Mouse (Mus musculus) liver, embryonic 16.5 days (tissue): ENCODE measurements around the gene Dnaic2. TPM values are rescaled to one million over a fixed set of nuclear protein-coding genes. Genes with fewer than 3 reads are reported as not detected.

ENCODE experiments used
- ATAC-seq: fragments of 200-750 bp; cut with Nextera tagmentation; 2 replicates; pipeline ENCODE4 v1.8.0; 2017; ENCODE audit warnings: low read depth, mild to moderate bottlenecking, moderate number of reproducible peaks, moderate library complexity
- H3K27ac ChIP-seq: fragments of 300-500 bp; sonication (generic); 2 replicates; pipeline ENCODE4 v1.5.1; 2014; ENCODE audit warnings: mild to moderate bottlenecking, low read length
- H3K27me3 ChIP-seq: fragments of 300-500 bp; sonication (generic); 2 replicates; pipeline ENCODE4 v1.6.1; 2014; ENCODE audit warnings: low read depth, low read length, mixed read lengths; ENCODE audit not compliant: control insufficient read depth, insufficient read depth
- H3K36me3 ChIP-seq: fragments of 300-500 bp; sonication (generic); 2 replicates; pipeline ENCODE4 v1.6.1; 2014; ENCODE audit warnings: mild to moderate bottlenecking; ENCODE audit not compliant: control insufficient read depth, insufficient read depth
- H3K4me1 ChIP-seq: fragments of 300-500 bp; sonication (generic); 2 replicates; pipeline ENCODE4 v1.6.1; 2014; ENCODE audit warnings: low read depth, low read length, mixed read lengths; ENCODE audit not compliant: control insufficient read depth
- H3K4me2 ChIP-seq: fragments of 300-500 bp; sonication (generic); 2 replicates; pipeline ENCODE4 v1.6.1; 2014; ENCODE audit warnings: low read depth, low read length, mixed read lengths
- H3K4me3 ChIP-seq: fragments of 300-500 bp; sonication (generic); 2 replicates; pipeline ENCODE4 v1.5.1; 2014; ENCODE audit warnings: low read depth, mild to moderate bottlenecking, low read length
- H3K9ac ChIP-seq: fragments of 300-500 bp; sonication (generic); 2 replicates; pipeline ENCODE4 v1.6.1; 2014; ENCODE audit warnings: low read depth, low read length
- H3K9me3 ChIP-seq: fragments of 300-500 bp; sonication (generic); replicated peaks from 2 replicates; pipeline ENCODE4 v1.6.1; 2016; ENCODE audit warnings: low read length; ENCODE audit not compliant: control insufficient read depth
- WGBS: fragments of 180-500 bp; shearing (Covaris S2); extraction: QIAGEN DNeasy Blood & Tissue Kit; methylation state at CpG from one replicate; pipeline ENCODE4 v1.1.7; 2014; ENCODE audit not compliant: insufficient replicate concordance; 5-methylcytosine and 5-hydroxymethylcytosine counted together
- polyA plus RNA-seq: library from polyadenylated mRNA; unstranded; fragments of >200 nt; fragmentation: Nextera tagmentation; extraction: Ambion mirVana; gene quantifications from 2 replicates; pipeline ENCODE4 v1.2.1, GENCODE M21; 2015

The Dnaic2 gene
- polyA plus RNA-seq, 1 experiment from 2014 or later: 1.4 TPM

- H3K9me3 ChIP-seq: no peaks in the 10 kb centered on the region
- no peak for ATAC-seq
- H3K27ac ChIP-seq: no peak overlapping the region
- H3K4me3 ChIP-seq: no peak overlapping the region
- H3K4me1 ChIP-seq: no peaks in the 10 kb centered on the region
- H3K9ac ChIP-seq: no peak overlapping the region
- no peaks in the 10 kb centered on the region for H3K27me3 ChIP-seq
- 60% methylated on average over 2 of the region's 2 CpGs for WGBS
- peaks cover 3% of the 10 kb centered on the region; the same call in 1 of the 2 replicates for H3K36me3 ChIP-seq
- H3K4me2 ChIP-seq: no peak overlapping the region
Observed at GRCm38 (mm10) chr11:114694451-114694850, 32.8 kb upstream of the Dnaic2 start.

- H3K4me2 ChIP-seq: no peak overlapping the region
- H3K9ac ChIP-seq: no peak overlapping the region
- WGBS: 70% methylated on average over 7 of the region's 7 CpGs
- no peak overlapping the region for H3K4me3 ChIP-seq
- no peaks in the 10 kb centered on the region for H3K4me1 ChIP-seq
- no peaks in the 10 kb centered on the region for H3K9me3 ChIP-seq
- no peak for ATAC-seq
- H3K27ac ChIP-seq: no peak overlapping the region
- H3K36me3 ChIP-seq: peaks cover 3% of the 10 kb centered on the region; the same call in 1 of the 2 replicates
- H3K27me3 ChIP-seq: no peaks in the 10 kb centered on the region
Observed at GRCm38 (mm10) chr11:114698496-114698895, 28.7 kb upstream of the Dnaic2 start.

GRCm38 (mm10) chr11:114699511-114699910 is 27.7 kb upstream of the Dnaic2 start:
- 0 out of 2 replicates have a peak, but pooled peaks have one; percentile 13 for ATAC-seq
- Histone ChIP-seq H3K4me3 (no peak overlapping the region), H3K4me1 (no peaks in the 10 kb centered on the region), H3K9me3 (no peaks in the 10 kb centered on the region), H3K9ac (no peak overlapping the region), H3K27ac (no peak overlapping the region), H3K27me3 (no peaks in the 10 kb centered on the region), H3K4me2 (no peak overlapping the region), H3K36me3 (peaks cover 3% of the 10 kb centered on the region; the same call in 1 of the 2 replicates)
- WGBS: 62% methylated on average over 12 of the region's 12 CpGs

- 68% methylated on average over 15 of the region's 15 CpGs for WGBS
- no peak for ATAC-seq
- no peak overlapping the region for H3K27ac ChIP-seq
- no peaks in the 10 kb centered on the region for H3K36me3 ChIP-seq
- H3K4me1 ChIP-seq: no peaks in the 10 kb centered on the region
- no peak overlapping the region for H3K9ac ChIP-seq
- no peaks in the 10 kb centered on the region for H3K27me3 ChIP-seq
- no peaks in the 10 kb centered on the region for H3K9me3 ChIP-seq
- no peak overlapping the region for H3K4me2 ChIP-seq
- no peak overlapping the region for H3K4me3 ChIP-seq
Observed at GRCm38 (mm10) chr11:114702311-114702995, 24.8 kb upstream of the Dnaic2 start.

GRCm38 (mm10) chr11:114702996-114703361 is 24.2 kb upstream of the Dnaic2 start:
- Histone ChIP-seq H3K9me3 (no peaks in the 10 kb centered on the region), H3K27me3 (no peaks in the 10 kb centered on the region), H3K36me3 (no peaks in the 10 kb centered on the region), H3K4me3 (no peak overlapping the region), H3K27ac (no peak overlapping the region), H3K4me2 (no peak overlapping the region), H3K9ac (no peak overlapping the region), H3K4me1 (no peaks in the 10 kb centered on the region)
- no peak for ATAC-seq
- 60% methylated on average over 6 of the region's 6 CpGs for WGBS

GRCm38 (mm10) chr11:114704071-114704913 is 22.9 kb upstream of the Dnaic2 start:
- Histone ChIP-seq H3K27me3 (no peaks in the 10 kb centered on the region), H3K4me3 (no peak overlapping the region), H3K36me3 (no peaks in the 10 kb centered on the region), H3K9me3 (no peaks in the 10 kb centered on the region), H3K4me2 (no peak overlapping the region), H3K27ac (no peak overlapping the region), H3K4me1 (no peaks in the 10 kb centered on the region), H3K9ac (no peak overlapping the region)
- WGBS: 69% methylated on average over 22 of the region's 22 CpGs
- no peak for ATAC-seq

- Histone ChIP-seq H3K4me3 (no peak overlapping the region), H3K27ac (no peak overlapping the region), H3K4me2 (no peak overlapping the region), H3K36me3 (no peaks in the 10 kb centered on the region), H3K27me3 (no peaks in the 10 kb centered on the region), H3K9ac (no peak overlapping the region), H3K4me1 (no peaks in the 10 kb centered on the region), H3K9me3 (no peaks in the 10 kb centered on the region)
- 52% methylated on average over 5 of the region's 5 CpGs for WGBS
- no peak for ATAC-seq
Observed at GRCm38 (mm10) chr11:114706358-114706757, 20.9 kb upstream of the Dnaic2 start.

GRCm38 (mm10) chr11:114711393-114711792 is 15.8 kb upstream of the Dnaic2 start:
- no peaks in the 10 kb centered on the region for H3K36me3 ChIP-seq
- no peaks in the 10 kb centered on the region for H3K27me3 ChIP-seq
- no peak overlapping the region for H3K4me2 ChIP-seq
- ATAC-seq: no peak
- no peak overlapping the region for H3K9ac ChIP-seq
- no peak overlapping the region for H3K4me3 ChIP-seq
- no peaks in the 10 kb centered on the region for H3K9me3 ChIP-seq
- H3K27ac ChIP-seq: no peak overlapping the region
- no peaks in the 10 kb centered on the region for H3K4me1 ChIP-seq
- WGBS: 49% methylated on average over 3 of the region's 3 CpGs

- ATAC-seq: no peak
- WGBS: 76% methylated on average over 12 of the region's 12 CpGs
- Histone ChIP-seq H3K4me1 (no peaks in the 10 kb centered on the region), H3K9ac (no peak overlapping the region), H3K9me3 (no peaks in the 10 kb centered on the region), H3K36me3 (no peaks in the 10 kb centered on the region), H3K27me3 (no peaks in the 10 kb centered on the region), H3K4me2 (no peak overlapping the region), H3K4me3 (no peak overlapping the region), H3K27ac (no peak overlapping the region)
Observed at GRCm38 (mm10) chr11:114711861-114712260, 15.3 kb upstream of the Dnaic2 start.
